Mouse (Mus musculus): ENCODE data around the gene Tcp11l2. TPM values are rescaled to one million over a fixed set of nuclear protein-coding genes. Genes with fewer than 3 reads are reported as not detected.

Gene Tcp11l2
- polyA plus RNA-seq, 1 experiment from 2014 or later: 21.6 TPM

Other genes with a start within 250 kb of the Tcp11l2 start
- 3.9 and 4.0 TPM in 2 replicates for gene Nuak1, start 136.0 kb upstream of the Tcp11l2 start, polyA plus RNA-seq (2015; fragmentation: Nextera tagmentation; extraction: Ambion mirVana)
- gene Ckap4, start 42.6 kb upstream of the Tcp11l2 start, polyA plus RNA-seq (2015; fragmentation: Nextera tagmentation; extraction: Ambion mirVana): 117 and 120 TPM in 2 replicates
- 15.4 and 16.0 TPM in 2 replicates for gene Polr3b, start 45.7 kb downstream of the Tcp11l2 start, polyA plus RNA-seq (2015; fragmentation: Nextera tagmentation; extraction: Ambion mirVana)
- 0.52 and 0.55 TPM in 2 replicates for gene Rfx4, start 179.4 kb downstream of the Tcp11l2 start, polyA plus RNA-seq (2015; fragmentation: Nextera tagmentation; extraction: Ambion mirVana)